Mouse (Mus musculus) urinary bladder, adult 18-20 months (tissue): ENCODE data around the gene Nuak1.

Source experiments
- DNase-seq, 2 experiments: peaks; one replicate each; pipeline ENCODE4 v3.0.0; 2022; ENCODE audit warnings: low spot score in 2 of 2, mixed read lengths in 2 of 2

The Nuak1 gene

DNA sequence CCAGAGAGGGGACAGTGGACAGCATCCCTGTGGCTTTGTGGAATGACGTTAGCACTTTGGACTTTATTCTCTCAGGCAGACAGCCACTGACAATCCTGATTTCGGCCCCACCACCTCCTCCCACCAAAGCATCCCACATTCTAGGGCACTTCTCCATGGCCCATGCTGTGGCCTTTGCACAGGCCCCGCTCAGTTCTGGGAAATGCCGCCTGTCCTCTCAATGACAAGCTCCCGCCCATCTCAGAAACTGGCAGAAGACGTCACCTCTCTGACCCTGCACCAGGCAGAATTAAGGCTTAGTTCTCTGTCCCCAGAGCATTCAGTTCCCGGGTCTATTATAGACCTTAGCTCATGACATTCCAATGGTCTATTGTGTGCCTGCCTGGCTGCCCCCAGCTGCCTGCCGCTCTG, 7.0 kb upstream of the Nuak1 start:
- DNase-seq, result no peak

- no peak for DNase-seq
Observed at GRCm38 (mm10) chr10:84446661-84447060, 6.3 kb upstream of the Nuak1 start.

- DNase-seq, result no peak
Observed at GRCm38 (mm10) chr10:84444396-84444795, 4.0 kb upstream of the Nuak1 start.

GRCm38 (mm10) chr10:84441846-84442245, 1.4 kb upstream of the Nuak1 start:
- peak in 1 of 2 experiments; percentile 28 for DNase-seq

DNA sequence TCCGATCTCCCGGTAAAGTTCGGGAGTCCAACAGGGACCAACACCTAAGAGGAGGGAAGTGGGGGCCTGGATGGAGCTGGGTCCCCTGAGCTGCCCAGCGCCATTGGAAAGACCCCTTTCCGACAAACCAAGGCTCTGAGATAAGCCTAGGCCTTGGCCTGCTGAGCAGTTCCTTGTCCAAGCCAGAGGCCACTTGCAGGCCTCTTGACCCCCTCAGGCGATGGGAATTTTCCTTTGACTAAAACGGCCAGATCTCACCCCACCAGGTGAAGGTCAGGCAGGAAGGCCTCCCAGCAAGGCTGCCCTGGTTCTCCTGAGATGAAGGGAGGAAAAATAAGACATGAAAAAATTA, 1.0 kb upstream of the Nuak1 start:
- DNase-seq, result no peak

- peak; percentile 32 to 71 for DNase-seq
Observed at GRCm38 (mm10) chr10:84440181-84440540, 236 bp downstream of the Nuak1 start.

GRCm38 (mm10) chr10:84439228-84439596, 1.2 kb downstream of the Nuak1 start:
- no peak for DNase-seq

DNA sequence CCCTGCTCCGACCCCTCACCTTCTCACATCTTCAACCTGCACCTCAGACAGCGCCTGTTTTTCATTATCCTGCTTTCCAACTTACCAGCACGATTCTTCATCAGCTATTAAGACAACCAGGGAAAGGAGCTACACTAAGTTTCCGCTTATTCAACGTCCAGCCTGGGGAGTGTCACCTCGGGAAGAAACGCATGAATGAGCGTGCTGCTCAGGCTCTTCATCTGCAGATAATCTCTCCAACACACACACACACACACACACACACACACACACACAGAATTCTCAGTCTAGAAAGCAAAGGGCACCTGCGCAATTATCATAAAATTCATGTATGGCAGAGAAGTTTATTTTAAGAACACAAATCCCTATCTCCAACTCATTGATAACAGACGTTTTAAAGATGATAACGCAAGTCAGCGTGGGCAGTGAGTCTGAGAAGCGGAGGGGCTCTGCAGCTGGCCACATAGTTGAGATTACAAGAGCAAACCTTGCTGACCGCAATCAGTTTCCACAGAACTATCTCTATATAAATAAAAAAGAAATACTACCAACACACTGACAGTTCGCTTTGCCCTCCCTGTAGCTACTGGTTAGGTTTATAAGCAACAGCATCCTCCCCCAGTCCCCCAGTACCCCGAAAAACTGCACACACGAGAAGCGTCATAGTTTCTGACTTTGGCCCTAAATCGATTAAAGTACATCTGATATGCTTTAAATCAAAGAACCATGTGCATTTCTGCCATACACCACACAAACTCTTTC, 1.8 kb downstream of the Nuak1 start:
- DNase-seq, result no peak

DNA sequence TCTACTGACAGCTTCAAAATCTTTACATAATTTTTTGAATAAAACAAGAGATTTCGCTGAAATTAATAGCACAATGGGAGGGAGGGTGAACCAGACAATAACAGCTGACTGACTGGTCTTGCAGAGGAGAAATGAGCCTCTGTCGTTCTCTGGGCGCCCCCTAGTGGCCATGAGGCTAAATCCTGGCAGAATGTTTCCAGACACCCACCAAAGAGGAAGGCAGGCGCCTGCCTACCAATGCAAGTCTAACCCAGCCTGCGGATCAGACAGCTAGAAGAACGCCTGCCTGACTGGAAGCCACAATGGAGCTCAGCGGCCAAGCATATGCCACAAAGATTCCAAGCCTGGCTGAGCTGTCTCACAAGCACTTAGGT, 2.4 kb downstream of the Nuak1 start:
- peak; percentile 90 to 92 for DNase-seq

DNA sequence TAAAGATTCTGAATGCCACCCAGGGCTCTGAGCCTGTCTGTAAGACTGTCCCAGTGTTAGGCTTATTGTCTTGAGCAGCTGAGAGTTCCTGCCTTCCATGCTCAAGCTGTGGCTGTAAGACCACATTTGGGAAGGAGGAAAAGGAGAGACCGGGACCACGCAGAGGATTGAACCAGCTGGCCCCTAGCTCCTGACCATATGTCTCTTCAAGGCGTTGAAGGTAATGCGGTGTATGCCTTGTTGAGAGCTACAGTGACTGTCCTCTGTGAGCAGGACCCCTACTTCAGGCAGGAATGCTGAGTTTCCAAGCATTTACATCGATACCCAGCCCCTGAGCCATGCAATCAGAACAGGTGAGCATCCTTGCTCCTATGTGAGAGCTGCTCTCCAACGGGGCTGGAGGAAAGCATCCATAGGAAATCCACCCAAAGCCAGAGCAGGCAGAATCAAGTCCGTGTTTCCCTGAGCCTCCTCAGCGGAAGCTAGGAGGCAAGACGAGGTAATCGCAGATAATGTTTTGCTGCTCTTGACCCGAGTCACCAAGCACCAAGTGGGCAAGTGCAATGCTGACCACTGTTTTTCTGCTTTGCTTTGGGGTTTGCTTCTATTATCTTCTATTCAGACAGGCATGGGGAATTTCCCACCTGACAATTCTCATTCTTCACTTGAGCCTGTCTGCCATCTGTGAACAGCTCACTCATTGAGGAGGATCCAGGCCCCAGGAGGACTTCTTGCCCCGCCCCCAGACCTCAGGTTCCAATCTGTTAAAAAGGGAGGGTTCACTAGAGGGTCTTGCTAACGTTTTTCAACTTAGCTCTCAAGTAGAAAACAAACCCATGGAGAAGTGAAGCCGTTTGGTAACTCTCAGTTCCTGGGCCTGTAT, 3.0 kb downstream of the Nuak1 start:
- no peak for DNase-seq

DNA sequence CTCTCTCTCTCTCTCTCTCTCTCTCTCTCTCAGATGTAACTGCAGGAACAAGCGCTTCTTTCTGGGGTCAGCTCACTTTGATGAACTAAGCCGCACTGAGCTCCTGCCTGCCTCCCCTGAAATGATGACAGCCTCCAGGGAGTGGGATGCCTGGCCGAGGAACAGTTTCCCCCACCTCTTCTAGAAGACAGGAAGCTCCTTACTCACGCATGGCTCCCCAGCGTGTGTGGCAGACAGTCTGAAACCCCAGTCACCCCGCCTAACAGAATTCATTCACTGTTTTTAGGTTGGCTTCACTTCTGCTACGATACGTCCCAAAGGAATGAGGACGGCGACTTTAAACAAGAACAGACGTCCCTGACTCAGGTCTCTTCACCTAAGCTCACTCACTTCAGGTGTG, 4.5 kb downstream of the Nuak1 start:
- no peak for DNase-seq

- no peak for DNase-seq
Observed at GRCm38 (mm10) chr10:84433193-84433801, 7.1 kb downstream of the Nuak1 start.

GRCm38 (mm10) chr10:84424374-84424773, 16.0 kb downstream of the Nuak1 start:
- no peak for DNase-seq

- DNase-seq, result no peak
Observed at GRCm38 (mm10) chr10:84423903-84424302, 16.5 kb downstream of the Nuak1 start.

DNA sequence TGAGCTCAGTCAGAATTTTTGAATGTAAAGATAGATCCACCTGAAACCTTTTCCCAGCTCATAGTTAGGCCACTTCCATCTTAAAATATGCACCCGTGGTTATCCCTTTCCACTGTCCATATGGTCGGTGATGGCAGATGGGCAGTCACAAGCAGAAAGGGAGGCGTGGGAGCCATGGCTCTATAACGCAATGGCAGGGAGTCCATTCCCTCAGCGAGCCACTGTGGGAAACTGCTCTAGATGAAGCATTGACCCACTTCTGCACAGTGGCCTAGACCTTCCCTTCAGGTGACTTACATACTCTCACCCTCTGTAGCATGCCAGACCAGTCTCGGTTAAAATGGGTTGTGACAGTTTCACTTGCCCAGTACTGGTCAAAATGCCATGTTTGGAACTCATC, 19.8 kb downstream of the Nuak1 start:
- no peak for DNase-seq

DNA sequence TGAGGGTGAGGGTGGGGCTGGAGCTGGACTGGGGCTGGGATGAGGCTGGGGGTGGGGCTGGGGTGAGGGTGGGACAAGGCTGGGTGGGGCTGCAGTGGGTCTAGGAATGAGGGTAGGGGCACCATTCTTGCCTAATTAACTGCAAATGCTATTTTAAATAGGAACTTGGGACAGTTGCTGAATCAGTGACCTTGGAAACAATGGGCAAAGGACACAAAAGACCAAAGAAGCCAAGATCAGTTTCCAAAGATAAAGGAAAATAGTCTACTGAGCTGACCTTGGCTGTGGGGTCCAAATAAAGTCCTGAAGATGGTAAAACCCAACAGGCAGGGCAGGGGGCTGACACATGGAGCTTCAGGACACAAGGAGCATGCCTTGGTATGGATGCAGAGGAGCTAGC, 22.0 kb downstream of the Nuak1 start:
- no peak for DNase-seq

DNA sequence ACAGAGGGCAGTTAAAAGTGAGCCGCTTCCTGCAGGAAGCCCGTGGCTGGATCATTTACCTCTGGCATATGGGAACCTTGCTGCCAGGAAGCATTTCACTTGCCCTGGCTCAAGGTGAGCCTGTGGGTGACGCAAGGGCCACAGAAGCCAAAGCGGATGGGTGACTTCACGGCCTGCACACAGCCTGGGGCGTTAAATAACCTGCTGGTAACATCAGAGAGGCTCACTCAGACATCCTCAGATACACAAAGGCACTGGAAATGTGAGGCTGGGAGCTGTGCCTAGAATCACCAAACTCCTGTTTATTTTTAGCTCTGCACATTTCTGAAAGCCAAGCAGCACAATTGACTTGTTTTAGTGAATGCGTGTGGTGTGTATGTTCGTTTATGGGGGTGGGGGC, 23.6 kb downstream of the Nuak1 start:
- DNase-seq, result no peak

- DNase-seq, result no peak
Observed at GRCm38 (mm10) chr10:84414981-84415700, 25.3 kb downstream of the Nuak1 start.

DNA sequence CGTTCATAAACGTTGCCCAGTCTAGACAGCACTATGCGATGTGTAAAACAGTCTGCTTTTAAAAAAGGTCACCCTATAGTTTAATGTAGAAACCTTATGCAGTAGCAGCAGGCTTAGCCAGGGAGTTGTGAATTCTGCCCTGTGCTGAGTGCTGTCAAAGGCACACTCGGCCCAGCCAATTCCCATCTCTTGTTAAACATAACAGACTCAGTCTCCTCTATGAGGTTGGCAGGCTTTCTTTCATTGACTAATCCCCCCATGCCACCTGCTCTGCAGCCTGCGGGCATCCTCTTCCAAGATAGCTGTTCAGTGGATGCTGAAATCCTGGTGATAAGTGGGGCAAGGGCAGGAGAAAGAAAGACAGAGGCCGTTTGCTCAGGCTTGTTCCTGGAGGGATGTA, 27.1 kb downstream of the Nuak1 start:
- no peak for DNase-seq

- no peak for DNase-seq
Observed at GRCm38 (mm10) chr10:84412326-84412962, 28.0 kb downstream of the Nuak1 start.
